Mouse (Mus musculus) megakaryocyte, embryonic 14.5 days (primary cell): ENCODE results near the gene Ipo11.

ENCODE experiments used
- FLI1 ChIP-seq: IDR thresholded peaks from 2 replicates; pipeline ENCODE4 v1.6.1; 2012; ENCODE audit warnings: low read length, inconsistent platforms, mixed read lengths
- GATA1 ChIP-seq: IDR thresholded peaks from 3 replicates; pipeline ENCODE4 v1.6.1; 2012; ENCODE audit warnings: mixed read lengths, low read length, inconsistent platforms, borderline replicate concordance

DNA sequence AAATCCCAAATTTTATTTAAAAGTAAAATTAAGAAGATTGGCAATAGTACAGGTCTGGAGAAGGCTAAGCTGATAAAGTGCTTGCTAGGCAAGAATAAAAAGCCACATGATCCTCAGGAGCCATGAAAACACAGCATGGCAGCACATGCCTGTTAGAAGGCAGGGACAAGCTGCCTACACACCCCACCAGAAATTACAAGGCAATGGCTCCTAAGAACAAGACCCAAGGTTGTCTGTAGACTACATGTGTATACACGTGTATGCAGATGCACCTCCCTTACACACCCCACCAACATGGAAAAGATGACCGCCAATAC is 112.9 kb downstream of the Ipo11 start:
- TF ChIP-seq GATA1: no peak
- no peak for TF ChIP-seq FLI1
